Mouse (Mus musculus) adrenal gland, postnatal 14 days (tissue): ENCODE measurements around the gene Hacd1. TPM values are rescaled to one million over a fixed set of nuclear protein-coding genes. Genes with fewer than 3 reads are reported as not detected.
A peak's percentile ranks its signal among the peaks of the same experiment; 100 is the strongest.
"Not testable (repeated sequence)": the region's sequence is repeated elsewhere in the genome, so short reads cannot be mapped to it uniquely, and the experiment has no call there.

Source experiments
- DNase-seq: peaks from one replicate; pipeline ENCODE4 v3.0.0; 2021; ENCODE audit warnings: mixed read lengths
- long read RNA-seq, 2 experiments: library from polyadenylated mRNA; stranded (forward); transcript quantifications; one replicate each; pipeline ENCODE4 v2.0.0; 2021
- total RNA-seq: library from RNA; stranded (reverse); gene quantifications from 2 replicates; pipeline ENCODE4 v1.2.3, GENCODE M21; 2021

Hacd1 gene
- total RNA-seq = 48.9 and 49.1 TPM in 2 replicates
- long read RNA-seq, experiment 1, partial matches to known transcripts = 1 of 97 reads
- long read RNA-seq, experiment 1, other reads (novel, unspliced or antisense) = 96 of 97 reads
- long read RNA-seq, experiment 2, partial matches to known transcripts = 1 of 75 reads
- long read RNA-seq, experiment 2, other reads (novel, unspliced or antisense) = 73 of 75 reads

DNA sequence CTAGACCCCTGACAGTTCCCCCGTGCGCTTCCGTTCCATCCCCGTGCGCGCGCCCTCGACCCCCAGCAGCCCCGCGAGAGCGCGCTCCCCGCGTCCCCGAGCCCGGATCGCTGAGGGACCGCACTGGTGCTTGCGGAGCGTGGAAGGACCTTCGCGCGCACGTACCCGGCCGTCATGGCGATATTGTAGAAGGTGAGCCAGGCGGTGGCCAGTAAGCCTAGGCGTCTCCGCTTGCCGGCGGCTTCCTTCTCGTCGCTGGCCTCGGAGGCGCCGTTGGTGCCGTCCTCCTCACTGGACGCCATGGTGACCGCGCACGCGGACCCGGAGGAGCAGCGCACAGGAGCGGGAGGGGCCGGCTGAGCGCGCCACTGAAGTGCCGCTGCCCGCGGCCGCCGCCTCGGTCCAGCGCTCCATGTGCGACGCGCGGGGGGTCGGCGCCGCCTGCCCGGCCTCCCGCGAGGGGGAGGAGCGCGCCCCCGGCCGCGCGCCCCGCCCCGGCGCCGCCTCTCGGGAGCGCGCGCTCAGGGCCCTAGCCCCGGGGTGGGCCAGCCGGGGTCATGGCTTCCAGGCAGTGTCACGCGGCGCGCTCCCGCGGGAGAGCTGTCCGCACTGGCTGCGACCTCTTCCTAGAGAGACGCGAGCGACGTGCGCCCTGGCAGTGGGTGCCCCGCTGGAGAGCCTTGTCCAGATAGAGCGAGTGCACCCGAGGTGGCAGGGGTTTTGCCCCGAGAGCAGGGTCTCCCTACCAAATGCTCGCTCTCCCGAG, at the start of gene Hacd1:
TSS of gene Hacd1 (minus strand) at position 570 of the 766 bp plus-strand sequence.
- peak; percentile 93 for DNase-seq

- no peak for DNase-seq
Measured at GRCm38 (mm10) chr2:14103924-14104323, 48.0 kb upstream of the Hacd1 start.

- no peak for DNase-seq
Measured at GRCm38 (mm10) chr2:14102603-14103002, 46.7 kb upstream of the Hacd1 start.

- no peak for DNase-seq
Measured at GRCm38 (mm10) chr2:14100533-14100932, 44.6 kb upstream of the Hacd1 start.

GRCm38 (mm10) chr2:14078527-14078926, 22.6 kb upstream of the Hacd1 start:
- not testable (repeated sequence) for DNase-seq

DNA sequence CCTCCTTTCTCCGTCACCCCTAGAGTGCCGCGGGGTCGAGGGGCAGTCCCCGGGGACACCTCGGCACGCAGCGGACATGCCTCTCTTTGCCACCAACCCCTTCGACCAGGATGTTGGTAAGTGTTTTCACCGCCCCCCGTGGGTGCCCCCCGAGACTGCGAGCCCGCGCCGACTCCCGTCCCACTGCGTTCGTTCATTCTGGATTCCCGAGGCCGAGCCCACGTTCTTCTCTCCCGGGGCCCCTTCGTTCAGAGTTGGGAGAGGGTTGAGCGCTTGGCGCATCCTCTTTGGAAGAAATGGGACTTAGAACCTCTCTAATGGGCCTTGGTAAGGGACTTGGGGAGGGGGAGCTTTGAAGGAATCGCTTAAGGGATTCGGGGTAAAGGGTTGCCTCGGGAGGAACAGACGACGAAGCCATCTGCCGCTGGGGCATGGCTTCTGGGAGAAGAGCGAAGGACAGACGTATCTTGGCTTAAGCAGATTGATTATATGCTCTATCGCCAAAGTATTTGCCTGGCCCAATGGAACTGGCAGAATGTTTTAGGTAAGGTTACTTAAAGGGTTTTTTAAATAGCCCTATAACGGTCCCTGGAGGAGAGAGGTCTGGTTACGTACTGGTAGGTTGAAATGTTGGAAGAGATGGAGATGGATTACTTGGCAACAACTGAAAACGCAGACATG, 18.4 kb upstream of the Hacd1 start:
- no peak for DNase-seq

DNA sequence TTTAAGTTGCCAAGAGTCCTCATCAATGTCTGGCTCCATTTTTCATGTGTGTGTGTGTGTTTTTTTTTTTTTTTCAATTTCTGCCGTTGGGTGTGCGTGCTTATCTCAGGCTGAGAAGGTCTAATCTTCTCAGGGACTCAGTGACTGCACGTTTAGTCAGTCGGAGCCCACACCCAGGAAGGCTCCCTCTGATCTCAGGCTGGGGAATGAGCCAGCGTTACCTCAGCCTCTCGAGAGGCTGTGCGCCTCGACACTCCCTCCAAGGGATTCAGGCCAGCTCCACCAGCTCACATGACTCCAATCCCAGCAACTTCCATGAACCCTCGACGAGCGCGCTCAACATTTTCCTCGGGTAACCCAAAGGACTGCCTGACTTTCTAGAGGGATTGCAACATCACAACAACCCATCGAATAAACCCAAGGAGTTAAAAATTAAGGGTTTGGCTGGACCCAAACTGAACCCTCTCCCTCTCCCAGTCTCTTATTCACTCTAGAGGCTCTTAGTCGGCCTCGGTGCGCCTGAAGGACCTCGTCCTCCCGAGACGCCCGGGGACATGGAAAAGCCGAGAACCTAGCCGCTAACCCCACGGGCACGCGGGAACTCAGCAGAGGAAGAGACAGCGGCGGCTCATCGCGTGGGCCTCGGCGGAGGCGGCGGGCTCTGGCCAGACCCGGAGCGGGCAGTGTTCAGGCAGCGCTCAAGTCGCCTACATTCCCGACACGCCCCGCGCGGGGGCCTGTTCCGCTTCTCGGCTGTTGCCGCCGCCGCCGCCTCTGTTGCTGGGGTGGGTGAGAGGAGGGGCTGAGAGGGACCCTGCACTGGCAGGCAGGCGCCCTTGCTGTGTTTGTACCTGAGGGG, 17.7 kb upstream of the Hacd1 start, which contains the start of gene Stam:
TSS of gene Stam (plus strand) at position 737 of the 859 bp plus-strand sequence.
- DNase-seq = peak; percentile 94

DNA sequence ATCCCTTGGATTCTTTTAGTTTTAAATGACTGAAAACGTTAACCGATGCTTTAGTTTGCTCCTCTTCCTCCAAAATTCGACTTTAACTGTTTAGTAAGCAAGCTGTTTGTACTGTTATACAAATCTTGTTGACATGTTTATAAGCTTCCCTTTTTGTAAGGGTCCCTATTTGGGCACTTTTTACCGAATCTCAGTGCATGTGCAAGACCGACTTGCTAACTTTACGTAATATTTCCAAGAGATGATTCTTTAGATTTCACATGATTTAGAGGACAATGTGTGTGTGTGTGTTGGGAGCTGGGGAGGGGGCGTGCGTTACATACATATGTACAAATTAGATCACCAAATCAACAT, 17.1 kb upstream of the Hacd1 start:
- peak; percentile 6 for DNase-seq

DNA sequence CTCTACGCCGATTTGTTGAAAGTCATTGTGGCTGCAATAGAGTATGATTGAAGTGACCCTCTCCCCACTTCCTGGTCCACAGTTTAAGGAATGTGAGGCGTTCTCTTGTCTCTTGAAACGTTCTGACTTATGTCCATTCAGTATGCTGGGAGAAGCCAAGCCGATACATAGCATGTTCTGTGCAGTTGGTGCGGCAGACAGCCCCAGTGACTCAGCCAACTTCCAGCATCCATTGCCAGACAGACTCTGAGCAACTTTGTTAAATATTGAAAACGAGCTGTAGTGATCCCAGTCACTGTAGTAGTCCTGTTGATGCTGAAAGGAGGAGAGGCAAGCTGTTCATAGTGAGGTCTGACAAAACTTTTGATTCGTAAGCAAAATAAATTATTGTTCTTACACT, 14.5 kb upstream of the Hacd1 start:
- DNase-seq = no peak

GRCm38 (mm10) chr2:14069027-14069426, 13.1 kb upstream of the Hacd1 start:
- no peak for DNase-seq

GRCm38 (mm10) chr2:14065704-14066650, 10.0 kb upstream of the Hacd1 start:
- no peak for DNase-seq

GRCm38 (mm10) chr2:14055168-14055565, 768 bp downstream of the Hacd1 start:
- peak; percentile 81 for DNase-seq

- DNase-seq = no peak
Measured at GRCm38 (mm10) chr2:14054716-14055115, 1.2 kb downstream of the Hacd1 start.

DNA sequence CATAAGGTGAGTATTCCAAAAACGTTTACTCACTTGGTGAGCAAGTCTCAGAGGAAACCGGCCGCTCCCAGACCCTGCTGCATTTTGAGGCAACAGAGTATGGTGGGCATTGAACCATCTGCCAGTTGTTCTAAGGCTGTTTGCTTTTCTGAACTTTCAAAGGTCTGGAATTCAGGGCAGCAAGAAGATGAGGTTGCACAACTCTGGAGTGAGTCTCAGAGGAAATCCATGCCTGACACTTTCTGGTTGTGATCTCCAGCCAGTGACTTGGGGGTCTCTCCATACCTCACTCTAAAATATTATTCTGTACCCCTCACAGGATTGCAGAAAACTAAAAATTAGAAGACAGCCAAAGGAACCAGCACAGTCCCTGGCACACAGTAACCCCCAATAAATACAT, 1.8 kb downstream of the Hacd1 start:
- no peak for DNase-seq

DNA sequence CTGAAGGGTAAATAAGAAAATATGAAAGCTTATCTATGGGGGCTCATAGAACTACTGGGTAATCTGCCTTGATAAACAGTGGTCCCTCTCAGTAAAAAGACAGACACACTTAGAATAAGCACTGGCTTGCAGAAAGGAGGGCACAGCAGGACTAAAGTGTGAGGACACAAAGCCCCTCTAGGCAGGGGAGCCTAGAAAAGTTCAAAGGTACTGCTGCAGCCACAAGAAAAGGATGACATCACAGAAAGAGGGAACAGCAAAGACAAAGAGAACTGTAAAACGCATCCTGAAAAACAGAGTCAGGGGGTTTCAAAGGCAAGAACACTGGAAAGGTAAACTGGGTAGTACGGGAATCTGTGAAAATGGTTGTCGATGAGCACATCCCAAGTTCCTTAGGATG, 2.3 kb downstream of the Hacd1 start:
- no peak for DNase-seq

DNA sequence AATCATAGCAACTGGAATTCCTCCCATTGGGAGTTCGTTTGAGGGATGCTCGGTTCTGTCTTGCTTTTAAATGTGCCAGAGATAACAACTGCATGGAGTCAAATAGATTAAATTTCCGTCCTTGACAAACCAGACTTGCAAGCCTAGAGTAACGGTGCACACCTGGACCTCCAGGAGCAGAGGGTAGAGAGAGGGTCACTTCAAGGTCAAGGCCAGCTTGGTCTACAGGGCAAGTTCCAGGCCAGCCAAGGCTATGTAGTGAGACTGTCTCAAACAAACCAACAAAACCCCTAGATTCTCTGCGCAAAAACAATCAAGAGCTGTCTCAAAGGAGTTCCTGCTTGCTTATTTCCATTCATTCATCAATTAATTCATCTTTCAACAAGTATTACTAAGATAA, 7.1 kb downstream of the Hacd1 start:
- DNase-seq = peak; percentile 9

DNA sequence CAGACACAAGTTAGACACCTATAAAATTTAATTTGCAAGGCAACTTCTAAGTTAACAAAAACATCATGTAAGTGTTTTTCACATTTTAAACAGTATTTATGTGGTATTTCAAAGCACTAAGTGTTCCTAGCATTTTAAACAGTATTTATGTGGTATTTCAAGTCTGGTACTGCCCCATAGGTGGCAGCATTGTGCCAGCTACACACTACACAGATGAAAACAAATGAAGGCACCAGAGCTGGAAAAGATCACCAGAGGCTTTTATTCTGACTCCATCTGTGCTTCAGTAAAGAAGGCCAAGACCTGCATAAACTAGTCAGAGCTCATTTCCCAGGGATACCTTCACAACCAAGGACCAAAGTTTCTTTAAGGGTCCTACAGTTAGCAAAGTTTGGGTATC, 7.6 kb downstream of the Hacd1 start:
- peak; percentile 74 for DNase-seq

DNA sequence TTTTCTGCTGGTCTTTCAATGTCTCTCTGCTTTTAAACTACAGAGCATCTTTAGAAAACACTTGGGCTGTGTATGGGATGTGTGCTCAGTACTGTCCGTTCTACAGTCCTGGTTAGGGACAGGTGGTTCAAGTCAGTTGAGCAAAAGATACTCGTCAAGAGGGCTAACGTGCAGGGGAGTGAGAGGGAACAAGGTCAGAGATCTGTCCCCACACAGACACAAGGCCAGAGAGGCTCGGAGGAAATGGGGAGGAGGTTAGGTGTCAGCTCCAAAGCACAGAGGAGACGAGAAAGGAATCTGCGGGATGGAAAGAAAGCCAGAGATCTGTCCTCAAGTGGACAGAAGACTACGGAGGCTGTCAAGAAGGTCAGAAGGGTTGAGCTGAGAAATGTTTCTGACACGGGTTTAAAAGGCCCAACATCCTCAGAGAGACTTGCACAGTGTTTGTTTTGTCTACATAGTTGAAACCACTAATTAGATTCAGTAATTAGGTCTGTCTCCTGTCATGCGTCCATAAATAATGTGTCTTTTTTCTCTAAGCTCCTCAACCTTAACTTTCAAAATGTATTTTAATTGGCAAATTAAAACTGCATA, 12.3 kb downstream of the Hacd1 start:
- no peak for DNase-seq

- no peak for DNase-seq
Measured at GRCm38 (mm10) chr2:14043011-14043410, 12.9 kb downstream of the Hacd1 start.

DNA sequence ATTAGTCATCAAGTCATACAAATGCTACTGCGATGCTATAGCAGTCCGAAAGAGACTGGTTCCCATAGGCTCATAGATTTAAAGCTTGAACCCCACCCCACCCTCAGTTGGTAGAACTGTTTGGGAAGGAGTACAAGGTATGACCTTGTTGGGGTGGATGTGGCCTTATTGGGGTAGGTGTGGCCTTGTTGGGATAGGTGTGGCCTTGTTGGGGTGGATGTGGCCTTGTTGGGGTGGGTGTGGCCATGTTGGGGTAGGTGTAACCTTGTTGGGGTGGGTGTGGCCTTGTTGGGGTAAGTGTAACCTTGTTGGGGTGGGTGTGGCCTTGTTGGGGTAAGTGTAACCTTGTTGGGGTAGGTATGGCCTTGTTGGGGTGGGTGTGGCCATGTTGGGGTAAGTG, 14.7 kb downstream of the Hacd1 start:
- DNase-seq = peak; percentile 13

DNA sequence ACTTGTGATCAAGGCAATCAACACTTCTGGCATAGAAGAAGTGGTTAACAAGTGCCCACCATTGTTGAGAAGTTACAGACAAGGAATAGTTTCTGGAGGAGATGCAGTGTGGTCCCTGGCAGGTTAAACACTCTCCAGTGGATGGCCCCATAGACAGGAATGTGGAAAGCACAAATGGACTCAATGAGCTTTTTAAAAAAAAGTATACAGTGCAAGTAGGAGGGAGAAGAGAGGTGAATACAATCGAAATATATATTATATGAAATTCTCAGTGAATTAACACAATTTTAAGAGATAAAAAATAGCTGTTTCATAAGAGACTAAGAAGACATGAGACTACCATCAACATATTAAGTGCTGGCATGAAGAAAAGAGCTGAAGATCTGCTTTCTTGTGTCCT, 36.7 kb downstream of the Hacd1 start:
- DNase-seq = no peak
